Mouse (Mus musculus) spleen, adult 2 months (tissue): ENCODE data around the gene Usp22.

Source experiments
- CTCF ChIP-seq: fragments of 200-500 bp; IDR thresholded peaks from 2 replicates; pipeline ENCODE4 v1.5.1; 2011; ENCODE audit warnings: mild to moderate bottlenecking, inconsistent platforms; ENCODE audit not compliant: insufficient read depth, insufficient read length, insufficient replicate concordance; ENCODE audit errors: extremely low read depth
- POLR2A ChIP-seq: fragments of 200-500 bp; IDR thresholded peaks from 2 replicates; pipeline ENCODE4 v1.6.1; 2011; ENCODE audit warnings: low read depth, low read length, inconsistent platforms

DNA sequence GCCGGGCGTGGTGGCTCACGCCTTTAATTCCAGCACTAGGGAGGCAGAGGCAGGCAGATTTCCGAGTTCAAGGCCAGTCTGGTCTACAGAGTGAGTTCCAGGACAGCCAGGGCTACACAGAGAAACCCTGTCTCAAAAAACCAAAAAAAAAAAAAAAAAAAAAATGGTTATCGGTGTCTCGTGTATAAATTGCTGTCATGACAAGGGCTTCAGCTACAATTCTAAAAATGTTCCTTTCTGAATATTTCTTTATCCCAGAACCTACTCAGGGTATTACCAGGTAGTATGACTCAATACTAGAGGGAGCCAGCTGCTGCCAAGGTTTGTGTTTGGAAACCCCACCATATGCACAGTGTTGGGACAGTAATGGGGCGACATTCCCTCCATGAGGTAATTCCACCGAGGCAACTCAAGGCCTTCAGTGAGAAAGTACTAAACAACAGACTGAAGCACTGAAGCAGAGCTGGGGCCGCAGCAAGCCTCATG is 52.5 kb downstream of the Usp22 start:
- TF ChIP-seq CTCF = no peak
- TF ChIP-seq POLR2A = no peak
